Mouse (Mus musculus) layer of hippocampus, adult 8-10 months (tissue): Measurements from ENCODE around the gene Pex7. TPM values are rescaled to one million over a fixed set of nuclear protein-coding genes. Genes with fewer than 3 reads are reported as not detected.
A peak's percentile ranks its signal among the peaks of the same experiment; 100 is the strongest.

Source experiments
- DNase-seq, 2 experiments: peaks; one replicate each; pipeline ENCODE4 v3.0.0; 2022; ENCODE audit warnings: low spot score in 2 of 2
- total RNA-seq, 4 experiments: library from RNA; stranded (reverse); gene quantifications; 2 replicates each; pipeline ENCODE4 v1.2.4; 2022

The Pex7 gene
- total RNA-seq, 4 experiments from 2014 or later, result 20.8 to 24.8 (median 23.2) TPM

DNA sequence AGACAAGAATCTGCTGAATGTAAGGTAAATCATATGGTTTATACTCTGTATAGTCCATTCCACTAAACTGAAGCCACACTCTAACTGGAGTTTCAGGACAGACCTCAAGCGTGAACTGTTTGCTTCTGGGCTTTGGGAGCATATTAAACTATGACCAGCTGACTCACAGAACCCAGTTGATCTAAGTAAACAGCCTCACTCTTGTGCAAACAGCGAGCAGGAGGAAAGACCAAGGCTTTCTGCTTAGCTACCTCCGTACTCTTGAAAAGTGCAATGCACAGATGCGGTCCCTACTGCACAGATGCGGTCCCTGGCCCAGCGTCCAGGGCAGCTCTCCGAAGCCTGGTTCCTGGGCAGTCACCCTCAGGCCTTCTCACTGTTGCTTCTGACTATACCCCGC, 30.2 kb downstream of the Pex7 start:
- DNase-seq, result no peak

DNA sequence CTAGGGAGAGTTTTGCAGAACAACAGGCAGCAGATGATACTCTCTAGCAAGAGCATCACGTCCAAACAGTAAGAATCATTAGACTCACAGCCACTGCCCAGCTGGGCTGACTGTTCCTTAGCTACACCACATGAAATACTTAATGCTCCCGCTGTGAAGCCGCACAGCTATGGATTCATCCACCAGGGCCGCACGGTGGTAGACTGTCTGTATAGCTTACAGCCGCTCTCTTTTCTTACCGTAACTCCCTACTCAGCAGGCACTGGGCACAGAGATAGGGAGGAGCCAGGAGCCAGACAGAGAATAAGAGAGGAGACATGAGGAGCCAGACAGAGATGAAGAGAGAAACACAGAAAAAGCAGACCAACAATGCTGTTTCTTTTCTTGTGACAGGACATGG, 30.8 kb downstream of the Pex7 start:
- no peak for DNase-seq

DNA sequence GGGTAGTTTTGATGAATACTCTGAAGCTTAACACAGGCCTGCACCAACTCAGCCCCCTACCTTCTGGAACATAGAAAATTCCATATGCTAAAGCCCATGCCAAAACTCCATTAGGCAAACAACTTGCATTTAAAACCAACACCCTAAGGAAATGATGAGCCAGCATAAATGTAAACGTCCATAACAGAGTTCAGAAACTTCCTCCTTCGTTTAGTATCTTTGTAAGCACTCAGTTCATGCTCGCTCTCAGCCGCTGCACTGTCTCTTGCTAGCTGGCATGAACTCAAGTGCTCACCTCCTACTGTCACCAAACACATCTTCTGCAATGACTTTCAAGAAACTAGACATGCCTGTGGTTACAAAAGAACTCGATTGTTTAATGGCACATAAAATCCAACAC, 32.1 kb downstream of the Pex7 start:
- no peak for DNase-seq

DNA sequence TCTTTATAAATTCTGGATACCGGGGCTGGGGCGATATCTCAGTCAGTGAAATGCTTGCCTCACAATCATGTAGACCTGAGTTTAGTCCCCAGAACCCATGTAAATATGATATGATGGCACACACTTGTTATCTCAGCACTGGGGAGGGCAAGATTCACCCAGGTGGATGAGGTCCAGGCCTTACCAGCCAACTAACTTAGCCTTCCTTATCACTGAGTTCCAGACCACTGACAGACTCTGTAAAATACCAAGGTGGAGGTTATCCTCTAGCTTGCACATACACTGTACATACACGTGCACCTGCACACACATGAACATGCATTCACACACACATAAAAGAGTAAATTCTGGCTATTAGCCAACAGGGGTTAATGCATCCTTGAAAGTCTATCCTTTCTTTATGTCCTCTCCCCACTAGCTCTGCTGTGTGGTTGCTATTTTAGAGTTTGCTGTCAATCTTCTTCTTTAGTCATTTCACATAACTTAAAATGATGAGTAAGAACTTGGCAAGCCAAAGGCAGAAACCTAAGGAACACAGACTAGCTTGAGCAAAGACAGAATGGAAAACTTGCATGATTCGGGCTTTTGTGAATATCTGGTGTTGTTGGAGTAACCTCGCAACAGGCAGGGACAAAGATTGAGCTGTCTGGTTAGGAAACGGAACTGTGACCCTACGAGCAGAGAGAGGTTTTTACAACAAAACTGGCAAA, 51.7 kb downstream of the Pex7 start:
- no peak for DNase-seq

DNA sequence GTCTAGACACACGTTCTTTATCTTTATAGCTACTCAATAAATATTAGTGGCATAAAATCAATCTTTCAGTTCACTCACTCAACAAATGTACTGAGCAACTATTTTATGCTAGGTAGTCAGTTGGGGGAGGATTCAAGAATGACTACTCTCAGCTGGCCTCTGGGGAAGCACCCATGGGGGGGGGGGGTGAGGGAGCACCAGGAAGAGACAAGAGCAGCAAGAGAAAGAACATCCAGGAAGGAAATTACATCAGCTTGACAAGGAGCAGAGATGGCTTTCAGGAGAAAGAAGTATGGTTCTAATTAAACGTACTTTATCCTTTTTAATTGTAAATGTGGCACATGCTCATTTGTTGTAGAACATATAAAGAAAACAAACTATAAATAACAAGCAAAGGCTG, 53.9 kb downstream of the Pex7 start:
- DNase-seq, result no peak

DNA sequence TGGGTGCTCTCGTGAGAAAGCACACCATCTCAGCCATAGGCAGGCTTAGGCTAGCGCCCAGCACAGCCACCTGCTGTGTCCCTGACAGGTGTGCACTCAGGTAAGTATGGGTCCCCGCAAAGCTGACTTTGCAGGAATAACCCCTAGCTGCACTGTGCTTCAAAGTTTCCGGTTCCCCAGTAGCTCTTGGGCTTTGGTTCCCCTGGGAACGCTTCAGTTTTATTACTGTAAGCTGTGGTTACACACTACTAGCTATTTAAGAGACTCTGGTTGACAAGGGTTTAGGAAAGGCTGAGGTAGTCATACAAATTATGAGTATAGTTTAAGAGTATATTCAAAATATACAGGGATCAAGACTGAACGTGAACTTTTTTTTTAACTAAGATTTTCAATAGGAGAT, 54.7 kb downstream of the Pex7 start:
- no peak for DNase-seq

DNA sequence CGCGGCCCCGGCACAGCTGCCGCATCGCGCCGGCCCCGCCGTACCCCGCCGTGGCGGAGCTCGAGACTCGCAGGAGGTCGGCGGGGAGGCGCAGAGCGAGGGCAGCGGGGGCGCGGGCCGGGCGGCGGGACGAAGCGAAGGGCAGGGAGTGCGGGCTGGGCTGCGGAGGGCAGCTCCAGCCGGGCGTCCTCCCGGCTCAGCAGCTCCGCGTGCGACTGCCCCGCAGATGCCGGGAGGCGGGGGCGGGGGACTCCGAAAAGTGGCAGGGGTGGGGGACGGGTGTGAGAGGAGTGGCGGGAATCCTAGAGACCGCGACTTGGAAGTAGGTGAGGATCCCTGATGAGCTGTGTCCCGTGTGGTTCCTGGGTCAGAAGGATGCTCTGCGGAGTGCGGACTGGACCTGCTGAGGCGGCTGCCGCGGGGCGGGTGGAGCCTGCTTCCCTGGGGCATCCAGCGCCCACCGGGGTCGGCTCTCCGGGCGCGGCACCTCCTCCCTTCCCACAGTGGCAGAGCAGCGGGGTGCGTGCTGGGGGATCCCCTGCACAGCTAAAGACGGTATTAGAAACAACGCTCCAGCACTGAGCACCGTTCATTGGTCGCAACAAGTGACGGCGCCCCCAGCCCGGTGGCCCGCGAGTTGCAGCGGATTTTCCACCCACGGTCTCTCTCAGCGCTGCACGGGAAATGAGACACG, 56.3 kb downstream of the Pex7 start, which contains the start of gene Slc35d3:
Gene Slc35d3 (minus strand): TSS at position 462 of the 694 bp plus-strand sequence.
- DNase-seq, result no peak

DNA sequence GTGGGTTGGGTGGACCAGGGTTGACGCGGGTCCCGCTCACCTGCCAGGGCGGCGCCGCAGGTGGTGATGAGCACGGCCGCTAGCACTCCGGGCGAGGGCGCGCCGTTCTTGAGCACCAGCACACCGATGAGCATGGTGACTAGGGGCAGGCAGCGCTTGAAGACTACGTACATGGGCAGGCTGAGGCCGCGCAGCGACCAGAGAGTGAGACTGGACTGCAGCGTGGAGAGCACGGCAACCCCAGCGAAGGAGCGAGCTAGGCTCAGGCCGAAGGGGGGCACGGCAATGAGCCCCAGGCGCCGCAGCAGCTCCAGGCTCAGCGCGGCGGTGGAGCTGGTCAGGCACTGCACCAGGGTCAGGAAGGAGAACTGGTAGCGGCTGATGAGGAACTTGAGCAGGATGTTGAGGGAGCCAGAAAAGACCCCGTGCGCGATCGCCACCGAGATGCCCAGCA, 56.9 kb downstream of the Pex7 start:
- no peak for DNase-seq

DNA sequence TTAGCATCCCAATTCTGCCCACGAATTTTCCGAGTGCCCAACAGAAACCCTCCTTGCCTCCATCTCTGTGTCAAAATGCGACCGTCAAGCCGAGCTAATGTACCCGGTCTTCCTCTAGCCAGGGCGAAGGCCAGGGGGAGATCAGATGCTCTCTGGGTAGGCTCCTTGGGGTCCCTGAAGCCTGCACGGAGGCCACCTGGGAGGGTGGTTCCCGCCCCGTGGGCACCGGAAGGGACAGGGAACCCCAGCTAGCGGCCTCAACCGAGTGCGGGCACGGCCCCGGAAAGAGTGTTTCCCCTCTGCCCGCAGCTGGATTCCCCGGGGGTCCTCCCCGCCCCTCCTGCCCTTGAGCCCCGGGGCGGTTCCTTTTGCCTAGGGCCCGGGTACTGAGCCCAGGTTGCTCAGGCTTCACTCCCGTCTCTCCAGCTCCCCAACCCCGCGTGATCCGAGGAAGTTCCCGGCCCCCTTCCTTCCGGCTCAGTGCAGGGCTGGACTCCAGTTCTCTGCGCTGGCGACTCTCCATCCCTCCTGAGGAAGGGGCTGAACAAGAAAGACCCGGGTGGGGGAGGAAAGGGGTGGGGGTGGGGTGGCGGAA, 57.6 kb downstream of the Pex7 start:
- DNase-seq, result no peak

- no peak for DNase-seq
Measured at GRCm38 (mm10) chr10:19848928-19849770, 58.3 kb downstream of the Pex7 start.

DNA sequence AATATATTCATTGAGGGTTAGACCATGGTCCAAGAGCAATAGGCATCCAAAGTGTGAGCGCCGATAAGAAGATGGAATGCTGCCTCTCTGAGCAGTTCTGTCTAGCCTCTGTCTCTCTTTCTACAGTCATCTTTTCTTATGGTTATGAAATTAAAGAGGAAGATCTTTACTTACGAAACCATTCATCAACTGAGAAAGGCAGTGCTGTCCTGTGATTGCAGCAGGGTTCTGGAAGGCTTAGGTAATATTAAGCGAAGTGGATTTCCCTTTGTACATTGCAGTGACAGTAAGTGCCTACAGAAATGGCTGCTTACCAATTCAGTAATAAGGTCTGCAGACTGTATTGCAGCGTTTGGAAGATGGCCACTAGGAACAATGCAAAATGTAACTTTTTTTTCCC, 67.7 kb downstream of the Pex7 start:
- no peak for DNase-seq

GRCm38 (mm10) chr10:19835887-19836710, 71.4 kb downstream of the Pex7 start:
- no peak for DNase-seq

- DNase-seq, result no peak
Measured at GRCm38 (mm10) chr10:19834222-19834621, 73.3 kb downstream of the Pex7 start.

GRCm38 (mm10) chr10:19831072-19831849, 76.2 kb downstream of the Pex7 start:
- no peak for DNase-seq

GRCm38 (mm10) chr10:19820986-19821385, 86.5 kb downstream of the Pex7 start:
- DNase-seq, result no peak

GRCm38 (mm10) chr10:19818723-19819355, 88.7 kb downstream of the Pex7 start:
- no peak for DNase-seq

DNA sequence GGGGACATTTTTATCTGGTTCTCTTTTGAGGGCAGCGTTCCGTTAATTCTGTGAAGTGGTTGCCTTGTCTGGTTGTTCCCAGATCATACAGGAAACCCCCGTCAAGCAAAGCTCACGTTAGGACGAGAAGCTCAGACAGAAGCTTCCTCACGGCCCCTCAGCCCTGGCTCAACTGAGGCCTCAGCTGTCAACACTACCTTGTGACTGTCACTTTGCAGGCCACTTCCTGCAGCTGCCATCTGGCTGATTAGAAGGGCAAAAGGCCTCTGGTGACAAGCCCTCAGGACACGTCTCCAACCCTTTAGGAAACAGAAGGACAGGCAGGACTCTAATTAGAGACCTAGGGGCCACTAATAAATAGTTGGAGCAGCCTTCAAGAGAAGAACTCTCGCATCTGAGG, 92.1 kb downstream of the Pex7 start:
- DNase-seq, result no peak

GRCm38 (mm10) chr10:19811436-19812172, 95.9 kb downstream of the Pex7 start:
- DNase-seq, result peak in 1 of 2 experiments; percentile 28

DNA sequence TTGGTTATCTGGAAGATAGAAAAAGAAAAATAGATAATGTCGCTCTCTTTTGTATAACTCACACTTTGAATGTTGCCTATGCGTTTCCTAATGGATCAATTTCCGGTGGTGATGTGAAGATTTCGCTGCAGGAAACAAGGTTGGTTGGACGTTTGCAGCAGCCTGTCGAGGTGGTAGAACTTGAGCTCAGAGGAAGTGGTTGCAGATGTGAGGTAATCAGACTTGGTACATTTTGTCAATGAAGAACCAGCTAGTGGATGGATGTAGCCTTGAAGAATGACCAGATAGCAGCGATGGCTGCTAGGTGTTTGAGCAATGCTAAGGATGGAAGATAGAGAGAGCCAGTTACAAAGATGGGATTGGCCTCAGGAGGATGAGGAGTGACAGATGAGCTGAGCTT, 102.7 kb downstream of the Pex7 start:
- DNase-seq, result no peak
